Mouse (Mus musculus): ENCODE measurements around the gene Ccnd3. TPM values are rescaled to one million over a fixed set of nuclear protein-coding genes. Genes with fewer than 3 reads are reported as not detected.

The Ccnd3 gene
- 130 and 132 TPM in 2 replicates for polyA plus RNA-seq (2012; rRNA removed)

GRCm38 (mm10) chr17:47504941-47505346 lies at the start of gene Ccnd3:
Ccnd3 (plus strand) TSS chr17:47505051.

GRCm38 (mm10) chr17:47501946-47502706 lies 2.7 kb upstream of the Ccnd3 start, which contains the start of gene Taf8:
Taf8 (minus strand) TSS chr17:47502292.

GRCm38 (mm10) chr17:47610849-47611660 lies 106.2 kb downstream of the Ccnd3 start, which contains the start of the genes Bysl, Med20 and Gm20517:
Bysl (minus strand) TSS chr17:47611492.
Med20 (plus strand) TSS chr17:47611582.
Gm20517 (plus strand) TSS chr17:47611589.

GRCm38 (mm10) chr17:47630678-47631065 lies 125.8 kb downstream of the Ccnd3 start, which contains the start of gene Usp49:
Usp49 (plus strand) TSS chr17:47630690.

Other genes starting within 250 kb of the Ccnd3 start
- gene Mrps10, start 136.2 kb upstream of the Ccnd3 start, polyA plus RNA-seq (2012; rRNA removed) = 18.9 and 19.2 TPM in 2 replicates
- 0.38 and 0.48 TPM in 2 replicates for gene Guca1b, start 119.7 kb upstream of the Ccnd3 start, polyA plus RNA-seq (2012; rRNA removed)
- gene Guca1a, start 104.5 kb upstream of the Ccnd3 start, polyA plus RNA-seq (2012; rRNA removed) = 1.3 and 1.7 TPM in 2 replicates
- gene AI661453, start 68.4 kb upstream of the Ccnd3 start, polyA plus RNA-seq (2012; rRNA removed) = 2.0 and 2.2 TPM in 2 replicates
- gene 1700001C19Rik, start 67.7 kb upstream of the Ccnd3 start, polyA plus RNA-seq (2012; rRNA removed) = 3.6 and 3.7 TPM in 2 replicates
- 13.0 and 14.1 TPM in 2 replicates for gene Taf8, start 2.8 kb upstream of the Ccnd3 start, polyA plus RNA-seq (2012; rRNA removed)
- gene Bysl, start 106.4 kb downstream of the Ccnd3 start, polyA plus RNA-seq (2012; rRNA removed) = 6.1 and 6.2 TPM in 2 replicates
- gene Med20, start 106.5 kb downstream of the Ccnd3 start, polyA plus RNA-seq (2012; rRNA removed) = 19.4 and 20.9 TPM in 2 replicates
- 0.40 and 0.60 TPM in 2 replicates for gene Gm20517, start 106.5 kb downstream of the Ccnd3 start, polyA plus RNA-seq (2012; rRNA removed)
- gene Usp49, start 125.6 kb downstream of the Ccnd3 start, polyA plus RNA-seq (2012; rRNA removed) = 3.5 and 3.8 TPM in 2 replicates
- 51.4 and 52.0 TPM in 2 replicates for gene Tomm6, start 183.3 kb downstream of the Ccnd3 start, polyA plus RNA-seq (2012; rRNA removed)
- gene Frs3, start 184.0 kb downstream of the Ccnd3 start, polyA plus RNA-seq (2012; rRNA removed) = 2.8 and 2.9 TPM in 2 replicates
- gene Gm21981, start 189.4 kb downstream of the Ccnd3 start, polyA plus RNA-seq (2012; rRNA removed) = 0.29 and 0.32 TPM in 2 replicates
- 0.06 and 0.16 TPM in 2 replicates for gene Prickle4, start 189.7 kb downstream of the Ccnd3 start, polyA plus RNA-seq (2012; rRNA removed)
- gene Pgc, start 221.8 kb downstream of the Ccnd3 start, polyA plus RNA-seq (2012; rRNA removed) = 0.02 TPM in 2 replicates
- 3.9 and 4.7 TPM in 2 replicates for gene Tfeb, start 232.0 kb downstream of the Ccnd3 start, polyA plus RNA-seq (2012; rRNA removed)

All from liver, embryonic 18 days (tissue).